Mouse (Mus musculus) liver (tissue): ENCODE data around the gene Fbxl20.

Experiments used
- DNase-seq: peaks from one replicate; pipeline ENCODE4 v3.0.0-alpha.2; 2020; ENCODE audit warnings: mixed read lengths

Fbxl20 gene

DNA sequence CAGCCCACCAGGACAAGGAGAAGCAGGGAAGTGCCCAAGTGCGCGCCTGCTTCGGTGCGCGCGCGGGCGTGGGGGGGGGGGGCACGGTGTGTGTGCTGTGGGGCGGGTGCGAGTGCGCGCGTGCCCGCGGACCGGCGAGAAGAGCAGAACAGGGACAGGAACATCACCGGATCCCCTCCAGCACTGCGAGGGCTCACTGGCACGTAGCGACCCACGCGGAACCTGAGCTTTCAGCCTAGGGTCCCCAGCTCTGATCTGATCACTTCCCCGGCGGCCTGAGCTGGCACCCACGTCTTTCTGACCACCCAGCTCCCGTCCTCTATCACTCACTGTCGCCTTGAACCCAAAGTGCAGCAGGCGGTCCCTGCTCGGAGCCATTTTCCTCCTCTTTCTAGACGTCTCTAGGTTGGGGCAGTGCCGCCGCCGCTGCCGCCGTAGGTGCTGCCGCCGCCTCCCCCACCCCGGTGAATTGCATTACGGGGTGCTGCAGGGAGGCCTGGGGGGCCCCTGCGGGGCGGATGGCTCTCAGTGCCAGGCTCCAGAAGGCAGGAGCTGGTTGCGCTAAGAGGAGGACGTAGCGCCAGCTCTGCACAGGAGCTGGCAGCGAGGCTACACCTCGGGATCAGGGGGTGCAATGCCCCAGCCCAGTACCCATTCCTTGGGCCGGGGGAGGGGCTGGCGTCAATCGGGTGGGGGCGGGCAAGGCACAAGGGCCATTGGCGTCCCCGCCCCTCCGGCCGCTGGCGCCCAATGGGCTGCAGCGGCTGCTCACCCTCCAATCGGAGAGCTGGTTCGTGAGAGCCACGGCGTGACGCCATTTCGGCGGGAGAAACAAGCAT lies at the start of gene Fbxl20:
Gene Fbxl20 (minus strand): TSS at position 618 of the 839 bp plus-strand sequence.
- DNase-seq, result peak; percentile 94

DNA sequence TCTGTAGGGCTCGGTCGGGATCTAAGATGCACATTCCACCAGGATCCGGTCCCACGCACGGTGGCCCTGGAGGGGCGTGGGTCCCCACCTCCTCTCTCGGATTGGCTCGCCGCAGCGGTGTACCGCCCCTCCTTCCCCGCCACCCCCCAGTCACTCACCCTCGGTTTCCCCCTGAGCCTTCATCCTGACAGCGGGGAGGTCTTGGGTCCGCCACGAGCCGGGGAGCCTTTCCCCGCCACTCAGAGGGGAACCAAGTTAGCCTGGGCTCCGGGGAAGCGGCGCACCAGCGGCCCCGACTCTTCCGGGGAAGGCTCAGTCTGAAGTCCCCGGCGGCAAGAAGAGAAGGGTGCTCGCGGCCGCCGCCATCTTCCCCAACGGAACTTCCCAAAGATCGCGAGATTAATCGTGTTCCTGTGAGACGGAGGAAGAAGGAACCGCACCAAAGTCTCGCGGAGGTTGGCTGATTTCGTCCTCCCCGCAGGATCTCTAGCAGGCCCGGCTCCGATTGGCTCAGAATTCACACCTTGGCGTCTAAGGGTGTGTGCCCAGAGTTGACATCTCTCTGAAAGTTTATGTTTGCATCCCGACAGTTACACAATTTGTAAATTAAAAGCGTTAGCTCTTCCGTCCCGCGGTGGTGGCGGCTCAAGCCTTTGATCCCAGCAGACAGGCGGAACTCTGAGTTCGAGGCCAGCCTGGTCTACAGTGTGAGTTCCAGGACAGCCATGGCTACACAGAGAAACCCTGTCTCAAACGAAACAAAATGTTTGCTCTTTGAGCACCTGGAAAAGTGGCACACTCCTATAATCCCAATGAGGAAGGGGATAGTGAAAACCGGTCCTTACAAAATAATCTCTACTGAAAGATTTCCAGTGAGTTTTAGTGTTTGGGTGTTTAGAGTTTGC lies 43.0 kb upstream of the Fbxl20 start, which contains the start of gene Med1:
Gene Med1 (minus strand): TSS at position 393 of the 905 bp plus-strand sequence.
- DNase-seq, result peak; percentile 93

- DNase-seq, result no peak
Measured at GRCm38 (mm10) chr11:98190820-98191219, 40.6 kb upstream of the Fbxl20 start.

DNA sequence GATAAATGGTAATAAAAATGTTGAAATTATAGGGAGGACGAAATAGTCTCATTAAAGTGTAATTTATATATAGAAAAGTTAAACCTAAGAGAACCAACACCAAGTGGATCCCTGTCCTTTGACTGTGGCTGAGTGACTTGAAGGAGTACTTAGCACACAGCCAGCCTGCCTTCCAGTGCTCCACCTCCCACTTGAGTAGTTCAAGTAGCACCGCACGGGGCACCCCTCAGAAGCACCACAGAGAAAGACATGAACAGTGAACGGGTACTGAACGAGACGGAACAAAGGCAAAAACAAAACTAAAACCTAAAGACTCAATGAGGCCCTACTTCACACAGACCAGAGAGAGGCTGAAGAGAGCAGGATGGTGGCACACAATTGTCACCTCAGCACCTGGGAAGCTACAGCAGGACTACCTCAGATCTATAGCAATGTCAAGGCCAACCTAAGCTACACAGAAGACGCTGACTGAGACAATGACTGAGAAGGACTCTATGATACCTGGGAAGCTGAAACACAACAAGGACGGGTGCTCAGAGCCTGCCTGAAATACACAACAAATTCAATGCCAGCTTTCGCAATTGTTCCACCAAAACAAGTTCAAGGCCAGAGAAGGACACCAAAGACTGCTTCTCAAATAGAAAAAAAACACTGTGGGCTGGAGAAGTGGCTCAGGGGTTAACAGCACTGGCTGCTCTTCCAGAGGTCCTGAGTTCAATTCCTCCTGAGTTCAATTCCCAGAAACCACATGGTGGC lies 37.6 kb upstream of the Fbxl20 start:
- DNase-seq, result no peak

DNA sequence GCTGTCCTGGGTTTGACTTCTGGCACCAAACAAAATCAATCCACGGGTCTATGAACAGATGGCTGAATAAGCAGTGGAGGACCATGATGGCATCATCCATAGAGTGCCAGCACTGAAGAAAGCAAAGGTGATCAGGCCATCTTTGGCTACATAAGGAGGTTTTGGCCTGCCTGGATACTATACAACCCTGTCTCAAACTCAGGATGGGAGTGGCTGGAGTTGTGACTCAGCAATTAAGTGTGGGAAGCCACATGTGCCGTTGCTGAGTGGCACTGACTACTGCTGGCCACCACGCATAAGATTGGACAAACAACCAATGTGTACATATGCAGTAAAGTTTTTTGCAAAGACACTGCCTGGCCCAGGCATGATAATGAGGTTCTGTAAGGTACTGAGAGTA lies 31.9 kb upstream of the Fbxl20 start:
- peak; percentile 32 for DNase-seq

GRCm38 (mm10) chr11:98168400-98168799 lies 18.2 kb upstream of the Fbxl20 start:
- no peak for DNase-seq

- no peak for DNase-seq
Measured at GRCm38 (mm10) chr11:98155094-98155493, 4.9 kb upstream of the Fbxl20 start.

DNA sequence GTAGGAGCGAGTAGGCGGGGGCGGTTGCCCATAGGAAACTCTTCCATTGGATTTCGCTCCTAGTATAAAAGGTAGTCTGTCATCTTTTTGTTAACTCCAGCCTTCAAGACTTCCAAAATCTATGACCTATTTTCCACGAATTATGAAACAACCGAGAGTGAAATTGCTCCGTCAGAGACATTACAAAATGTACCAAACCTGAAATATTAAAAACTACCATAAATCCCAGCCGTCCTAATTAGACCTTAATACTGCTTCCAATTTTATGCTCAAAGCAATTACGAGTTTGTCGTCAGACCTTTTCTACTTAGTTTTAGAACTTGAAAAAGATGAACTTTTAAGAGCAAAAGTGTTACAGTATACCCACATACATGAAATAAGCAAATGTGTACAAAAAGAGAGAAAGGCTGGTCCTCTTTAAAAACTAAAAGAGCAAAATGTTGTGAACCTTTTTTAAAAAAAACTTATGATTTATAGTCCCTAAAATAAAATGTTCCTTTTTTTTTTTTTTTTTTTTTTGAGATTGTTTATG lies 488 bp upstream of the Fbxl20 start:
- DNase-seq, result no peak

DNA sequence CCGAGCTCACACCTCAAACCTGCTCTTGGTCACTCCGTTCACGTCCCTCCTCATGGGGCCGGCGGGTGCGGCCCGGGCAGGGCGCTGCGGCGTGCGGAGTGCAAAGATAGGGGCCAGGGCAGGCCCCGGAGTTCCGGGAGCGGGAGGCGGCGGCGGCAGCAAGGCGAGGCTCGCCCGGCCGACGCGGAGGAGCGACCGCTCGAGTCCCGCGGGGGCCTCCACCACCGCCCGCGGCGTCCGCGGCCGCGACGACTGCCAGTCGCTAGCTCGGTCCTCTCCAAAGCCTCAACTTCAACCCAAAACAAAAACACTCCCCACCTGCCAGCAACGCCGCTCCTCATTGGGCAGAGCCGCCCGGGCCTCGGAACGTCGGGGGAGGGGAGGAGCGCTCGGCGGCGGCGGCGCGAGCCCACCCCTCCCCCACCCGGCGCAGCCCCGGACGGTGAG lies 876 bp downstream of the Fbxl20 start:
- peak; percentile 89 for DNase-seq

DNA sequence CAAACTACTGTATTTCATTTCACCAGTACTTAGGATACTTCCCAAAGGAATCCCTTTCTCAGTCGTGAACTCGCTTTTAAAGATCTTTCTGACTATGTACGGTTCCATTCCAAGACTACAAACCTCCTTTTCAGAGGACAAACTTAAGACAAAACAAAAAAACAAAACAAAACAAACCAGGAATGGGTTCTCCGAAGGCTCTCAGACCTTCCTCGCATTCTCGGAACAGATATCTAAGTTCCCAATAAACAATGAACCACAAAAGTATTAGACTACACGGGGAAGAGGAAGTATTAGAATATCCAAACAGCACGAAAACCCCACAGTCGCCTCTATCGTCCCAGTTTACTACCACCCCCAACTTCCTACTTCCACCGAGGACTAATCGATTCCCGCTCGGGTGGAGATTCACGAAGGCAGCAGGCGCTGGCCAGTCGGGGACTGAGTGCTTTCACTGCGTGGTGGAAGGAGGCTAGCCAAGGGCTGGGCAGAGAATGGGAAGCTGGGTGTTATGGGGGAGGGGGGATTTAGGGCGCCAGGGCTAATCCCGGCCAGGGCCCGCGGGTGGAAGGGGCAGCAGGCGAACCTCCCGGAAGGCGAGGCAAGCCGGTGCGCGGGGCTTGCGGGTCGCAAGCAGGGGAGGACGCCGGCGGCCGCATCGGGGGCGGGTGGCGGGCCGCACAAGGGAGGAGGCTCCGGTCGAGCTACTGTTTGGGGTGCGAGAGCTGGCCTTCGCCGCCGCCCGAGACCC lies 1.5 kb downstream of the Fbxl20 start:
- peak; percentile 59 for DNase-seq

DNA sequence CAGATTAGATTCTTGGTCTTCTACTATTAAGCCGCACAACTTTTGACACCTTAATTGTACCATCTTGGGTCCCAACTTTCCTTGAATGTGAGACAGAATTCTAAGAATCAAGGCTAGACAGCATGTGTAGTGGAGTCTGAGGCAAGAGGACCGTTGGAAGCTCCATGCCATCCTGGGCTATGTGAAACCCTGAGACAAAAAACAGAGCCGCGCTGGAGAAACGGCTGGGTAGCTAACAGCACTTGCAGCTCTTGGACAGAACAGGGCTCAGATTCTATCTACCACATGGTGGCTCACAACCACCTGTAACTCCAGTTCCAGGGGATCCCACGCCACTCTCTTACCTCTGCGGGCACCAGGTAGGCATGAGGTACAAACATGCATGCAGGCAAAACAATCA lies 4.3 kb downstream of the Fbxl20 start:
- no peak for DNase-seq

- no peak for DNase-seq
Measured at GRCm38 (mm10) chr11:98142545-98142944, 7.7 kb downstream of the Fbxl20 start.

DNA sequence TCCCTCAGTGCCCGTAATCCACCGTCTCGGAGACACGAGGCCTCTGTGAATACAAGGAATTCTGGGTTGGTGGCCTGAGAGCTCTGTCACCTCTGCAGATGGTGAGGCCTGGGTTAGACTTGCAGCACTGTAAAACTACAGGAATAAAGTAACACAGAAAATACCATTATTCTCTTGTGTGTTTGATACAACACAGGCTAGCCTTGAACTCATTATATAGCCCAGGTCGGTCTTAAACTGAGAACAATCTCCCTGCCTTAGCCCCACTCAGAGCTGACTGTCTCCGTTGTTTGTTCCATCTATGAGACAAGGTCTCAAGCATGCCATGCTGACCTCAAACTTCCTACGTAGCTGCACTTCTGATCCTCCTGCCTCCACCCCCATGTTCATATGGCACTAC lies 11.3 kb downstream of the Fbxl20 start:
- no peak for DNase-seq

DNA sequence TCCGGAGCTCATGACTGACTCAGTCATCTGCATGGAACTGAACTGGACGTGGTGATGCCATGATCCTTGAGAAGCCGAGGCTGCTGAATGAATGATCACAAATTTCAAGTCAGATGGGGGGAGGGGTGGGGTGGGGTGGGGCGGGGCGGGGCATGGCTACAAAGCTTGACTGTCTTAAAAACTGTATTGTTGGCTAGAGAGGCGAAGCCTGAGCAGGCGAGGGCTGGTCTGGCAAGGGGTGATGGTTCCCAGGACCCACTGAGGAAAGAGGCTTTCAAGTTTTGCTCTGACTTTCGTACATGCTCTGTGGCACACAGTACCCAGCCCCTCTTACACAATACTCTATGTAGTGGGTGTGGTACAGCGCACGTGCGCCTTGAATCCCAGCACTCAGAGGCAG lies 12.4 kb downstream of the Fbxl20 start:
- DNase-seq, result no peak

DNA sequence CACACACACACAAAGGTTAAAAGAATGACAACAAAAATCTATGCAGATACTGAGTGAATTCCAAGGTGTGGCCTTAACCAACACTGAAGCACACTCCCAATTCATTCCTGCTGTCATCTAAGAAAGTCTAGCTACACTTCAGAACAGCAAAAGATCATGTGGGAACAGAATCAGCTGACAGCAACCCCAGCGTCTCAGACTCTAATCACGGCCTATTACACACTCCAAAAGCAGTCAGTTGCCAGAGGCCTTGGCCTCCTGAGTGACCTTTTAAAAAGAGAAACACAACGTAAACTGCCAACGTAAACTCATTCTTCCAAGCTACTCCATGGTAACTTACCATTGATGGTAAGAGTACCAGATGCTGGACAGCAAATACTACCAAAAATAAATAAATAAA lies 15.3 kb downstream of the Fbxl20 start:
- DNase-seq, result no peak

DNA sequence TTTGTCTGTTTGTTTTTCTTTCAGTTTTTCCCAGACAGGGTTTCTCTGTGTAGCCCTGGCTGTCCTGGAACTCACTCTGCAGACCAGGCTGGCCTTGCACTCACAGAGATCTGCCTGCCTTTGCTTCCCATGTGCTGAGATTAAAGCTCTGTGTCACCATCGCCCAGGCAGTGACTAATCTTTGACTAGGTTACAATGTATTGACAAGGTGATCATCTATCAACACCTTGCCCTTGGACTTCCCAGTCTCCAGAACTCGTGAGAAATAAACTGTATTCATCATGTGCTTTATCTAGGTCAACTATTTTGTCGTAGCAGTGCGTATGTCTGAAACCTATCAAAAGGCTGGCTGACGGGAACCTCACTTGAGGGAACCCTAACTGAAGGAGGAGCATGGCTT lies 26.8 kb downstream of the Fbxl20 start:
- DNase-seq, result no peak

- DNase-seq, result no peak
Measured at GRCm38 (mm10) chr11:98114363-98114762, 35.8 kb downstream of the Fbxl20 start.

GRCm38 (mm10) chr11:98113504-98113903 lies 36.7 kb downstream of the Fbxl20 start:
- DNase-seq, result no peak

GRCm38 (mm10) chr11:98109706-98110105 lies 40.5 kb downstream of the Fbxl20 start:
- no peak for DNase-seq

- no peak for DNase-seq
Measured at GRCm38 (mm10) chr11:98101332-98101731, 48.9 kb downstream of the Fbxl20 start.

GRCm38 (mm10) chr11:98090583-98090982 lies 59.6 kb downstream of the Fbxl20 start:
- DNase-seq, result no peak

DNA sequence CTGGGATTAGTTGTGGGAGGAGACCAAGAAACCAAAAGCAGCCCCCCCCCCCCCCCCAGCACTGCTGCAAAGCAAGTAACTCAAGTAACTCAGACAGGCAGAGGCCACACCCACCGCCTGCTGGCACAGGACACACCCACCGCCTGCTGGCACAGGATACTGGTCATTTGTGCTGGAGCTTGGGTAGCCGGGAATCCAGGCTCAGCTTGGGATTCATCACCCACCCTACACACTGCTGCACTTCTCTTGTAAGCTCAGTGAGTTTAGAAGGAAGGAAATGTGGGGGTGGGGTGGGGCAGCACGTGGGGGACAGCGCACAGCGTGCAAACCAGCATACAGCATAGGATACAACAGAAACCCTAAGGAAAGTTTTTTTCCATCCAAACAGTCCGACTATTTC lies 62.0 kb downstream of the Fbxl20 start:
- peak; percentile 55 for DNase-seq
